Mouse (Mus musculus): ENCODE results near the gene Fam241a. TPM values are rescaled to one million over a fixed set of nuclear protein-coding genes. Genes with fewer than 3 reads are reported as not detected.

Fam241a gene
- polyA plus RNA-seq, 1 experiment from 2014 or later = 10.0 TPM

GRCm38 (mm10) chr3:127913885-127914709 is 18.0 kb upstream of the Fam241a start:
- Histone ChIP-seq H3K4me3 (no peak overlapping the region), H3K4me1 (no peaks in the 10 kb centered on the region), H3K36me3 (no peaks in the 10 kb centered on the region), H3K27me3 (no peaks in the 10 kb centered on the region), H3K4me2 (replicated peaks) (no peak overlapping the region), H3K9ac (replicated peaks) (no peak overlapping the region), H3K9me3 (no peaks in the 10 kb centered on the region), H3K27ac (replicated peaks) (no peak overlapping the region)
- peak; percentile 41; the same call in 1 of the 2 replicates for ATAC-seq (replicated peaks)
- 56% methylated on average over 16 of the region's 16 CpGs for WGBS

GRCm38 (mm10) chr3:127909941-127910340 is 13.8 kb upstream of the Fam241a start:
- 82% methylated on average over 7 of the region's 7 CpGs for WGBS
- ATAC-seq (replicated peaks) = no peak
- H3K9ac ChIP-seq (replicated peaks) = no peak overlapping the region

GRCm38 (mm10) chr3:127894981-127895779 is 944 bp downstream of the Fam241a start:
- 35% methylated on average over 7 of the region's 7 CpGs for WGBS
- ATAC-seq (replicated peaks) = no peak

More at GRCm38 (mm10) chr3:127909941-127910340, 13.8 kb upstream of the Fam241a start:
- Histone ChIP-seq H3K9me3 (no peaks in the 10 kb centered on the region), H3K36me3 (no peaks in the 10 kb centered on the region), H3K27ac (replicated peaks) (no peak overlapping the region), H3K4me1 (no peaks in the 10 kb centered on the region), H3K4me3 (no peak overlapping the region), H3K4me2 (replicated peaks) (no peak overlapping the region), H3K27me3 (no peaks in the 10 kb centered on the region)

GRCm38 (mm10) chr3:127893902-127894301 is 2.2 kb downstream of the Fam241a start:
- no peaks in the 10 kb centered on the region for H3K27me3 ChIP-seq
- no peak overlapping the region for H3K9ac ChIP-seq (replicated peaks)
- no peak overlapping the region for H3K4me3 ChIP-seq
- 88% methylated on average over 7 of the region's 7 CpGs for WGBS
- no peak for ATAC-seq (replicated peaks)
- peaks cover 5% of the 10 kb centered on the region; the same call in 1 of the 2 replicates for H3K4me1 ChIP-seq
- H3K36me3 ChIP-seq = no peaks in the 10 kb centered on the region
- no peak overlapping the region for H3K4me2 ChIP-seq (replicated peaks)
- no peaks in the 10 kb centered on the region for H3K9me3 ChIP-seq
- no peak overlapping the region for H3K27ac ChIP-seq (replicated peaks)

More at GRCm38 (mm10) chr3:127894981-127895779, 944 bp downstream of the Fam241a start:
- H3K9ac ChIP-seq (replicated peaks) = peak overlapping the region; percentile 68
- peak overlapping the region; percentile 86 for H3K4me2 ChIP-seq (replicated peaks)
- no peaks in the 10 kb centered on the region for H3K36me3 ChIP-seq
- H3K4me3 ChIP-seq = peak overlapping the region; percentile 81
- no peaks in the 10 kb centered on the region for H3K27me3 ChIP-seq
- peaks cover 5% of the 10 kb centered on the region; the same call in 1 of the 2 replicates for H3K4me1 ChIP-seq
- no peak overlapping the region for H3K27ac ChIP-seq (replicated peaks)
- H3K9me3 ChIP-seq = no peaks in the 10 kb centered on the region

GRCm38 (mm10) chr3:127891906-127892305 is 4.2 kb downstream of the Fam241a start:
- no peak overlapping the region for H3K4me3 ChIP-seq
- no peaks in the 10 kb centered on the region for H3K27me3 ChIP-seq
- H3K36me3 ChIP-seq = no peaks in the 10 kb centered on the region
- WGBS = 42% methylated on average over 10 of the region's 10 CpGs
- H3K27ac ChIP-seq (replicated peaks) = no peak overlapping the region
- H3K9me3 ChIP-seq = no peaks in the 10 kb centered on the region
- H3K9ac ChIP-seq (replicated peaks) = no peak overlapping the region
- no peak overlapping the region for H3K4me2 ChIP-seq (replicated peaks)
- no peak for ATAC-seq (replicated peaks)
- H3K4me1 ChIP-seq = peaks cover 5% of the 10 kb centered on the region; the same call in 1 of the 2 replicates

- H3K36me3 ChIP-seq = no peaks in the 10 kb centered on the region
- ATAC-seq (replicated peaks) = no peak
- H3K27ac ChIP-seq (replicated peaks) = no peak overlapping the region
- no peak overlapping the region for H3K4me3 ChIP-seq
- peaks cover 5% of the 10 kb centered on the region; the same call in 1 of the 2 replicates for H3K4me1 ChIP-seq
- H3K9ac ChIP-seq (replicated peaks) = no peak overlapping the region
- no peaks in the 10 kb centered on the region for H3K9me3 ChIP-seq
- no peak overlapping the region for H3K4me2 ChIP-seq (replicated peaks)
- no peaks in the 10 kb centered on the region for H3K27me3 ChIP-seq
Measured at GRCm38 (mm10) chr3:127890008-127890407, 6.1 kb downstream of the Fam241a start.

- H3K27me3 ChIP-seq = no peaks in the 10 kb centered on the region
- H3K9ac ChIP-seq (replicated peaks) = no peak overlapping the region
- no peaks in the 10 kb centered on the region for H3K9me3 ChIP-seq
- H3K27ac ChIP-seq (replicated peaks) = no peak overlapping the region
- no peaks in the 10 kb centered on the region for H3K36me3 ChIP-seq
- no peak for ATAC-seq (replicated peaks)
- H3K4me1 ChIP-seq = 0 out of 2 replicates have a peak, but pooled peaks cover 5% of the 10 kb centered on the region
- H3K4me3 ChIP-seq = no peak overlapping the region
- WGBS = 75% methylated on average over 3 of the region's 3 CpGs
- H3K4me2 ChIP-seq (replicated peaks) = no peak overlapping the region
Measured at GRCm38 (mm10) chr3:127889570-127889969, 6.6 kb downstream of the Fam241a start.

GRCm38 (mm10) chr3:127881684-127882083 is 14.4 kb downstream of the Fam241a start:
- Histone ChIP-seq H3K4me3 (no peak overlapping the region), H3K9me3 (no peaks in the 10 kb centered on the region), H3K27ac (replicated peaks) (no peak overlapping the region), H3K4me1 (no peaks in the 10 kb centered on the region), H3K36me3 (no peaks in the 10 kb centered on the region), H3K9ac (replicated peaks) (no peak overlapping the region), H3K4me2 (replicated peaks) (no peak overlapping the region), H3K27me3 (no peaks in the 10 kb centered on the region)
- ATAC-seq (replicated peaks) = no peak
- 86% methylated on average over 2 of the region's 2 CpGs for WGBS

- Histone ChIP-seq H3K4me2 (replicated peaks) (no peak overlapping the region), H3K9me3 (no peaks in the 10 kb centered on the region), H3K36me3 (no peaks in the 10 kb centered on the region), H3K27me3 (no peaks in the 10 kb centered on the region), H3K27ac (replicated peaks) (no peak overlapping the region), H3K4me1 (no peaks in the 10 kb centered on the region), H3K9ac (replicated peaks) (no peak overlapping the region), H3K4me3 (no peak overlapping the region)
- 79% methylated on average over 3 of the region's 3 CpGs for WGBS
- ATAC-seq (replicated peaks) = no peak
Measured at GRCm38 (mm10) chr3:127879968-127880367, 16.2 kb downstream of the Fam241a start.

- Histone ChIP-seq H3K27ac (replicated peaks) (no peak overlapping the region), H3K36me3 (no peaks in the 10 kb centered on the region), H3K4me1 (0 out of 2 replicates have a peak, but pooled peaks cover 6% of the 10 kb centered on the region), H3K9ac (replicated peaks) (no peak overlapping the region), H3K9me3 (no peaks in the 10 kb centered on the region), H3K27me3 (no peaks in the 10 kb centered on the region), H3K4me3 (no peak overlapping the region), H3K4me2 (replicated peaks) (no peak overlapping the region)
- ATAC-seq (replicated peaks) = no peak
- 86% methylated on average over 2 of the region's 2 CpGs for WGBS
Measured at GRCm38 (mm10) chr3:127875509-127875908, 20.6 kb downstream of the Fam241a start.

- Histone ChIP-seq H3K9ac (replicated peaks) (no peak overlapping the region), H3K27me3 (no peaks in the 10 kb centered on the region), H3K9me3 (no peaks in the 10 kb centered on the region), H3K4me3 (no peak overlapping the region), H3K4me1 (0 out of 2 replicates have a peak, but pooled peaks cover 6% of the 10 kb centered on the region), H3K36me3 (no peaks in the 10 kb centered on the region), H3K4me2 (replicated peaks) (no peak overlapping the region), H3K27ac (replicated peaks) (no peak overlapping the region)
- no peak for ATAC-seq (replicated peaks)
- WGBS = 83% methylated on average over 7 of the region's 7 CpGs
Measured at GRCm38 (mm10) chr3:127875059-127875458, 21.1 kb downstream of the Fam241a start.

All from forebrain, embryonic 15.5 days (tissue).